Mouse (Mus musculus): ENCODE data around the gene AI837181. TPM values are rescaled to one million over a fixed set of nuclear protein-coding genes. Genes with fewer than 3 reads are reported as not detected.

Gene AI837181
- polyA plus RNA-seq, 1 experiment from 2014 or later = 66.0 TPM

DNA sequence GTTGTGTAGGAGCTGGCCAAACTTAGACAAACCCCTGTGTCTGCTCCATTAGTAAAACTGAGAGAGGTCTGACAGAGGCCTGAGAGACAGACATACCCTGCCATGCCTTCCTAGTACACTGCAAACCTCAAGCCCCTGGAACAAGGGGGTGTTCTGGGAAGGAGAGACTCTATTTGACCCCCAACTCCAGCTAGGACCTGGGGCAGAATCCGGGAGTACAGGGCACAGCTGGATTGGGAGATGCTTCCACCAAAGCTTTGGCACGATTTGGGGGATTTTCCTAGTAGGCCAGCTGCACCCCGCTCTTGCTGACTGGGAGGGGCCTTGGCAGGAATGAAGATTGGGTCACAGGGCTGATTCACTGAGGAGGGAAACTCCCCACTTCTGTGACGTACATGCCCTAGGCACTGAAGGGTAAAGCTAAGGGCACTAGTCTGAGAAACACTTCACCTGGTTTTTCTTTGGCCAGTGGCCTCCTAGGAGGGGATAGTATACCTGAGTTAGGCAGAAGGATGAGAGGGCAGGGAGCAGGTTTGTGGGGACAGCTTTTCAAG lies 7.0 kb downstream of the AI837181 start:
- Histone ChIP-seq H3K9ac (no peak overlapping the region), H3K9me3 (ENCODE audit: control insufficient read depth, low read length) (no peaks in the 10 kb centered on the region), H3K36me3 (replicated peaks; ENCODE audit: control insufficient read depth, insufficient read depth) (peaks cover 13% of the 10 kb centered on the region), H3K4me3 (replicated peaks; ENCODE audit: low read length) (no peak overlapping the region), H3K27ac (no peak overlapping the region), H3K27me3 (ENCODE audit: control insufficient read depth, insufficient read depth, low read length) (no peaks in the 10 kb centered on the region), H3K4me1 (replicated peaks; ENCODE audit: control insufficient read depth, insufficient read depth, low read length) (peaks cover 6% of the 10 kb centered on the region), H3K4me2 (replicated peaks) (no peak overlapping the region)
- DNase-seq (ENCODE audit: low spot score) (no peak), ATAC-seq (ENCODE audit: low FRiP score) (no peak)
- 74% methylated on average over 4 of the region's 4 CpGs for WGBS

DNA sequence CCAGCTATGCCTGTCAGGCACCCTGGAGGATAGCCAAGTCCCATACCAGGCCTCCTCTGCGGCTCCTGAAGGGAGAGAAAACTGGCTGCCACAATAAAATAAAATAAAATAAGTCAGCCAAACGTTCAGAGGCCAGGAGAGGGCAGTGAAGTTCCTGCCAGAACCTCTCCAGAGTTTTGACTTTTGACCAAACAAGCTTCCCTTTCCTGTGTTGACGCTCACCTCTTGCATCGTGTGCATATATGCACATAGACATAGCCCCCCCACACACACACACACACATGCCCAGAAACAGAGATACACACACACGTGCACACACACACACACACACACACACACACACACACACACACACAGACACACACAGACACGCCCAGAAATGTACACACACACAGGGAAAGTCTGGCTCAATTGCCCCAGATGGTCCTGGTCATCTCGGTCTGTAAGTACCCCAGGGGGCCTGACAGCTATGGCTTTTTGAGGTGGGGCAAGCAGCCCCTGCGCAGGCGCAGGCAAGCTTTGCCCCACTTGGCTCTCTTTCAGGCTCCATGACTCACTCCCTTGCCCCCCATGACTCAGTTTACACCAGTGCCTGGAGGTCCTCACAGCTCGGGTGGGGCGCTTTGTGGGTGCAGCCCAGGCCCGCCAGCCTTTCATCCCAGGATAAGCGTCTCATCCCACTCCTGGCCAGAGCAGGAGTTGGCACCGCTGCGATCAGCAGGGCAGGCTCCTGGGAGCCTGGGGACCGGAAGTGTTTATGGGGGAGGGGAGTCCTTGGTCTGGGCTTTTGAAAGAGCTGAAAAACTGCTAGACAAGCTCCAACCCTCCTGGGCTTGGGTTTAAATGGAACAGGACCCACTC lies 8.3 kb downstream of the AI837181 start:
- H3K27ac ChIP-seq = peak overlapping the region; percentile 43; the same call in 1 of the 2 replicates
- H3K4me1 ChIP-seq (replicated peaks; ENCODE audit: control insufficient read depth, insufficient read depth, low read length) = peaks cover 6% of the 10 kb centered on the region
- peak overlapping the region; percentile 39 for H3K9ac ChIP-seq
- peak; percentile 37; the same call in 1 of the 2 replicates for ATAC-seq (ENCODE audit: low FRiP score)
- peak overlapping the region; percentile 51 for H3K4me2 ChIP-seq (replicated peaks)
- DNase-seq (ENCODE audit: low spot score) = peak; percentile 40
- H3K9me3 ChIP-seq (ENCODE audit: control insufficient read depth, low read length) = no peaks in the 10 kb centered on the region
- 0 out of 2 replicates have a peak, but pooled peaks cover 5% of the 10 kb centered on the region for H3K36me3 ChIP-seq (replicated peaks; ENCODE audit: control insufficient read depth, insufficient read depth)
- H3K4me3 ChIP-seq (replicated peaks; ENCODE audit: low read length) = peak overlapping the region; percentile 17
- H3K27me3 ChIP-seq (ENCODE audit: control insufficient read depth, insufficient read depth, low read length) = no peaks in the 10 kb centered on the region
- WGBS = 12% methylated on average over 16 of the region's 16 CpGs

DNA sequence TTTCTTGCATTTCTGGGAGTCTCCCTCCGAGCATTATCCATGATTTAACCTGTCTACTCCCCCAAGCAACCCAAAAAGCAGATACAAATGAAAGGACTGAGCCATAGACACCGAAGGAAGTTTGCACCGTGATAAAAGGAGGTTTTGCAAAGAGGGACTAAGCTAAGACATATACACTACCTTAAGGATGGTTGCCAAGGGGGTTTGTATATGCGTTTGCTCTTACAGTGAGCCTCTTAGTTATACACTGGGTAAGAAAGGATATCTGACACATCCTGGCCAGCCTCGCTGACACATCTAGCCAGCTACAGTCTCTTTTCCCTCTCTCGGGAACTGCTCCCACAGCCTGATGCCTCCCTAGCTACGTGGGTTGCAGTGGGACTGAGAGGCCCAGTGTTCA lies 9.0 kb downstream of the AI837181 start:
- DNase-seq (ENCODE audit: low spot score) (no peak), ATAC-seq (ENCODE audit: low FRiP score) (no peak)
- WGBS = 75% methylated on average over 7 of the region's 7 CpGs
- Histone ChIP-seq H3K27me3 (ENCODE audit: control insufficient read depth, insufficient read depth, low read length) (no peaks in the 10 kb centered on the region), H3K4me3 (replicated peaks; ENCODE audit: low read length) (no peak overlapping the region), H3K27ac (peak overlapping the region; percentile 43; the same call in 1 of the 2 replicates), H3K36me3 (replicated peaks; ENCODE audit: control insufficient read depth, insufficient read depth) (0 out of 2 replicates have a peak, but pooled peaks cover under 1% of the 10 kb centered on the region), H3K9me3 (ENCODE audit: control insufficient read depth, low read length) (no peaks in the 10 kb centered on the region), H3K9ac (peak overlapping the region; percentile 39), H3K4me2 (replicated peaks) (peak overlapping the region; percentile 51), H3K4me1 (replicated peaks; ENCODE audit: control insufficient read depth, insufficient read depth, low read length) (peaks cover 6% of the 10 kb centered on the region)

DNA sequence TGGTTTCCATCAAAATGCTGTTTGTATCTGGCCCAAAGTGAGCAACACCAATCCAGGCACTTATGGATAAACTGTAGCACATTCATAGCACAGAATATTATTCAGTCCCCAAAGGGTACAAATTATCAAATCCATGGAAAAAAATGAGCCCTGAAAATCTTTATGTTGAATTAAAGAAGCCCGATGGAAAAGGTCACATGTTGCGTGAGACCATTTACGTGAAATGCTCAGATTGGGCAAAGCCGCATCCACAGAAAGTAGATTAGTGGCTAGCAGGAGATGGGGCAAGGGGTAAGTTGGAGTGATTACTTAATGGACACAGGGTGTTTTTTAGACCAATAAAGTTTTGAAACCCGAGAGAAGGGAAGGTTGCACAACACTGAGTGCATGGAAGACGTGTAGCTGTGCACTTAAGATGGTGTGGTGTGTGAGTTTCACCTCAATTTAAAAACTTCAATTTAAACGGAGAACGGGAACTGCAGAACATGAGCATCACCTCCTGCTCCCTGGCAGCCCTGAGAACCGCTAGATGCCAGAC lies 19.5 kb downstream of the AI837181 start:
- H3K27me3 ChIP-seq (ENCODE audit: control insufficient read depth, insufficient read depth, low read length) = peaks cover 46% of the 10 kb centered on the region
- WGBS = 67% methylated on average over 9 of the region's 9 CpGs

DNA sequence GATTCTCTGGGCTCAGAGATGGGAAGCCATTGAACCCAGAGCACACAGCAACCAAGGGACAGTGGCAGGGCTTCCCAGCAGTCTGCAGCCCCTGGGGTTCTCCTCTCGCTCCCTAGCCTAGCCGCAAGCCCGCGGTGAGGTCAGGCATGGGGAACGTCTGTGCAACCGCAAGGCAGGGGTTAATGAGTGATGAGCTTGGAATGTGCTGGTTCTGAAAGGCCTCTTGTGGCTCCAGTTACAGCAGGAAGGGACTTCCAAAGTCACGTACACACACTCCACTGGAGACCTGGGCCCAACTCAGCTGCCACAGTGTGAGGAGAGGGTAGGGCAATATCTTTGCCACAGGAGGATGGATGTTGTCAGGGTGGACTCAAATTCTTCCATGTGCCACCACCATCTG lies 20.0 kb downstream of the AI837181 start:
- H3K27ac ChIP-seq = no peak overlapping the region
- ATAC-seq (ENCODE audit: low FRiP score) = no peak
- H3K4me2 ChIP-seq (replicated peaks) = no peak overlapping the region
- no peak for DNase-seq (ENCODE audit: low spot score)
- 35% methylated on average over 7 of the region's 7 CpGs for WGBS
- peaks cover 51% of the 10 kb centered on the region for H3K27me3 ChIP-seq (ENCODE audit: control insufficient read depth, insufficient read depth, low read length)
- H3K4me3 ChIP-seq (replicated peaks; ENCODE audit: low read length) = no peak overlapping the region
- H3K9me3 ChIP-seq (ENCODE audit: control insufficient read depth, low read length) = no peaks in the 10 kb centered on the region
- H3K4me1 ChIP-seq (replicated peaks; ENCODE audit: control insufficient read depth, insufficient read depth, low read length) = peaks cover 10% of the 10 kb centered on the region; the same call in 1 of the 2 replicates
- no peak overlapping the region for H3K9ac ChIP-seq
- H3K36me3 ChIP-seq (replicated peaks; ENCODE audit: control insufficient read depth, insufficient read depth) = no peaks in the 10 kb centered on the region

More for the DNA sequence above, 19.5 kb downstream of the AI837181 start:
- H3K9me3 ChIP-seq (ENCODE audit: control insufficient read depth, low read length) = no peaks in the 10 kb centered on the region
- ATAC-seq (ENCODE audit: low FRiP score) (no peak), DNase-seq (ENCODE audit: low spot score) (no peak)
- no peak overlapping the region for H3K4me3 ChIP-seq (replicated peaks; ENCODE audit: low read length)
- peaks cover 10% of the 10 kb centered on the region; the same call in 1 of the 2 replicates for H3K4me1 ChIP-seq (replicated peaks; ENCODE audit: control insufficient read depth, insufficient read depth, low read length)
- H3K27ac ChIP-seq = no peak overlapping the region
- no peak overlapping the region for H3K4me2 ChIP-seq (replicated peaks)
- H3K36me3 ChIP-seq (replicated peaks; ENCODE audit: control insufficient read depth, insufficient read depth) = no peaks in the 10 kb centered on the region
- no peak overlapping the region for H3K9ac ChIP-seq

DNA sequence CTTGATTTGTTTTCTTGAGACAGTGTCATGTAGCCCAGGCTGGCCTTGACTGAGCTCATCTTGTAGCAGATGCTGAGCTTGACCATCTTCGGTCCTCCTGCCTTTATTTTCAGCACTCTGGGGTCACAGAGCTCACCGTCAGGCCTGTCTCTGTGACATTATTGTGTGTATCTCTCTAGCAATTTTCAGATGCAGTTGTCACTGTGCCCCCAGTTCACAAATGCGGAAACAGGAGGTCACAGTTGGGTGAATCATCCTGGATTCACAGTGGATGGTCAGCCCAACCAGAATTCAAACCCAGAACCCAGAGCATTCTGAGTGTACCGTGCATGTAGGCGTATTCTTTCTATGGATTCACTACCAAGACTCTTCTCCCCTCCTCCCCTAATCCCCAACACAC lies 20.8 kb downstream of the AI837181 start:
- DNase-seq (ENCODE audit: low spot score) = no peak
- no peak for ATAC-seq (ENCODE audit: low FRiP score)
- Histone ChIP-seq H3K27me3 (ENCODE audit: control insufficient read depth, insufficient read depth, low read length) (peaks cover 57% of the 10 kb centered on the region), H3K4me3 (replicated peaks; ENCODE audit: low read length) (no peak overlapping the region), H3K4me2 (replicated peaks) (no peak overlapping the region), H3K36me3 (replicated peaks; ENCODE audit: control insufficient read depth, insufficient read depth) (no peaks in the 10 kb centered on the region), H3K27ac (no peak overlapping the region), H3K9ac (no peak overlapping the region), H3K9me3 (ENCODE audit: control insufficient read depth, low read length) (no peaks in the 10 kb centered on the region), H3K4me1 (replicated peaks; ENCODE audit: control insufficient read depth, insufficient read depth, low read length) (peaks cover 10% of the 10 kb centered on the region; the same call in 1 of the 2 replicates)
- WGBS = 86% methylated on average over 5 of the region's 5 CpGs

DNA sequence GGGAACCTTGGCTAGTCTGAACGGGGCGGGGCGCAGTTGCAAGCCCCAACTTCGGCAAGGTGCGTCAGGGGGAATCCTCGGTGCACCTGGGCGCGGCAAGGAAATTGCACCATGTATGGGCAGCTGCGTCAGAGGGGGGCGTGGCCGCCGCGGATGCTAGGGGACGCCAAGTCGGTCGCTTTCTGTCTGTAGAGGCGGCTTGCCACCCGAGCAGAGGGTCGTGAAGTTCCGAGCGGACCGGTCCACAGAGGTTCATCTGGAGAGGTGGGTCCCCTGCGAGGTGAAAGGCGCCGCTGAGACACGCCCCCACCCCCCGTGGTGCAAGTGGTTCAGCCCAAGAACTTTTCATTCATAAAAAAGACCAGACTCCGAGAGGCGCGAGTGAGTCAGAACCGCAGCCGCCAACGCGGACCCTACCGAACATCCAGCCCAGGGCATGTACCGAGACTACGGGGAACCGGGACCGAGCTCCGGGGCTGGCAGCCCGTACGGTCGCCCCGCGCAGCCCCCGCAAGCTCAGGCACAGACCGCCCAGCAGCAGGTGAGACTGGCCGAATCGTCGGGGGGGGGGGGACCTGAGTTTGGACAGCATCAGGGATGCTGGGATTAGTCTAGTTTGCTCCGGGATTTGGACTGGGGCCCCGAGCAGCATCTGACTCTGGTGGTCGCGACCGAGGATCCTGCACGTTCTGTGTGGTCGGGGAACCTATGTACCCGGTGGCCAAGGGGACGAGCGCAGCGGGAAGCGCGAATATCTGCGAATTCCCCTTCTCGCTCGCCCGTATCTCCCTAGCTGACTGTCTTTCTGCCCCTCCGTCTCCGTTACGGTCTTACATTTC lies 22.8 kb downstream of the AI837181 start, which contains the start of gene Fosl1:
TSS of gene Fosl1 (plus strand) at position 33 of the 839 bp plus-strand sequence.
- ATAC-seq (ENCODE audit: low FRiP score) (peak; percentile 72), DNase-seq (ENCODE audit: low spot score) (peak; percentile 63)
- Histone ChIP-seq H3K4me1 (replicated peaks; ENCODE audit: control insufficient read depth, insufficient read depth, low read length) (peaks cover 10% of the 10 kb centered on the region; the same call in 1 of the 2 replicates), H3K4me3 (replicated peaks; ENCODE audit: low read length) (peak within 1 kb of the TSS; percentile 48), H3K36me3 (replicated peaks; ENCODE audit: control insufficient read depth, insufficient read depth) (no peaks in the 10 kb centered on the region; the same call in 1 of the 2 replicates), H3K9ac (peak within 1 kb of the TSS; percentile 44), H3K27ac (no peak within 1 kb of the TSS), H3K27me3 (ENCODE audit: control insufficient read depth, insufficient read depth, low read length) (peaks cover 61% of the 10 kb centered on the region), H3K9me3 (ENCODE audit: control insufficient read depth, low read length) (no peaks in the 10 kb centered on the region), H3K4me2 (replicated peaks) (peak within 1 kb of the TSS; percentile 86)
- under 1% methylated on average over 70 of the region's 70 CpGs for WGBS

DNA sequence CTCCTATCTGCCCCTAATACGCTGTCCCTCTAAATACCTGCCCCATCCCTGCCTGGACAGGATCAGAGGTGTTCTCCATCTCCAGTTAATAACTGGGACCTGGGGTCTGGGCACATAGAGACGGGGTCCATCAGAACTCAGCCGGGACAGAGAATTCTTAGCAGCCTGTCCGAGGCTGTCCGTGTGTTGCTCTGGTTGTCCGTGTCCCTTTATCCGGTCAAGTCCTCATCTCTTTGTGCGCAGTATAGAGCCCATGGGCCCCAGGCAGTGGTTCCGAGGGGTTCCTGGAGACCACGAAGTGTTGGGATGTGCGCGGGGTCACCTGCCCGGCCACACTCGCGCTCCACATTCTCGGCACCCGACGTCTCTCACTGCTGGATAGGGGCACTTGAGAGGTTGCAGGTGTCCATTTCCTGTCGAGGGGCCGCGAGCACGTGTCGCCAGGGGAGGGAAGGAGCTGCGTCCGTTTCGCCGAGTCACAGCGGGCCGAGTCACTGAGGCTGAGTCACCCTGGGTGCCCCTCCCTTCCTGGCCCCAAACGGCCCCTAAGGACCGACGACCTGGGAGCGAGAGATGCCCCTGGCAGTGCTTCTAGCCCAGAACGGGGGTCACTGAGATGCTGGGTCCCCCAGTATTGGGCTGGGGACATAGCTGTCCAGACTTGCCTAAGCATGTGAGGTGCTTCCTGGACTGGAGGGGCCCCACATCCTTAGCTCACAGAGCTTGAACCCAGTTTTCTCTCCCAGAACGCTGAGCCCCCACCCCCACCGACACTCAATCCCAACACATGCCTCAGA lies 23.6 kb downstream of the AI837181 start:
- Histone ChIP-seq H3K36me3 (replicated peaks; ENCODE audit: control insufficient read depth, insufficient read depth) (peaks cover 3% of the 10 kb centered on the region; the same call in 1 of the 2 replicates), H3K9me3 (ENCODE audit: control insufficient read depth, low read length) (no peaks in the 10 kb centered on the region), H3K27me3 (ENCODE audit: control insufficient read depth, insufficient read depth, low read length) (peaks cover 61% of the 10 kb centered on the region), H3K9ac (peak overlapping the region; percentile 44; the same call in 1 of the 2 replicates), H3K4me3 (replicated peaks; ENCODE audit: low read length) (peak overlapping the region; percentile 48), H3K4me1 (replicated peaks; ENCODE audit: control insufficient read depth, insufficient read depth, low read length) (peaks cover 10% of the 10 kb centered on the region; the same call in 1 of the 2 replicates), H3K27ac (no peak overlapping the region), H3K4me2 (replicated peaks) (peak overlapping the region; percentile 86)
- no peak for ATAC-seq (ENCODE audit: low FRiP score)
- no peak for DNase-seq (ENCODE audit: low spot score)
- 8% methylated on average over 36 of the region's 36 CpGs for WGBS

All from hindbrain, embryonic 14.5 days (tissue).